Mouse (Mus musculus) MEL (cell line): Measurements from ENCODE around the gene Lipa. TPM values are rescaled to one million over a fixed set of nuclear protein-coding genes. Genes with fewer than 3 reads are reported as not detected.

ENCODE experiments used
- DNase-seq: peaks from one replicate; pipeline ENCODE4 v3.0.0; 2011; ENCODE audit warnings: low read depth, low spot score
- H3K27ac ChIP-seq: 2 replicates; pipeline ENCODE4 v1.5.1; 2012; ENCODE audit warnings: low read depth, mild to moderate bottlenecking, control low read depth, low read length, moderate library complexity; ENCODE audit not compliant: control insufficient read depth
- H3K27me3 ChIP-seq, 2 experiments: fragments of 150-350 bp in 1 of 2; sonication (generic) in 1 of 2; 2 replicates each; pipeline ENCODE4 v1.6.1; 2012; ENCODE audit warnings: low read length in 2 of 2, mild to moderate bottlenecking in 2 of 2, improper control_type of control experiment in 1 of 2, moderate library complexity in 1 of 2; ENCODE audit not compliant: insufficient read depth in 2 of 2, control insufficient read depth in 1 of 2
- H3K36me3 ChIP-seq, 2 experiments: 2 replicates each; pipeline ENCODE4 v1.6.1; 2012 to 2014; ENCODE audit warnings: low read length in 2 of 2, improper control_type of control experiment in 1 of 2, inconsistent platforms in 1 of 2, mild to moderate bottlenecking in 1 of 2; ENCODE audit not compliant: insufficient read depth in 2 of 2, control insufficient read depth in 1 of 2
- H3K4me1 ChIP-seq, 2 experiments: fragments of 150-350 bp in 1 of 2; sonication (generic) in 1 of 2; 2 replicates each; pipeline ENCODE4 v1.6.1; 2012; ENCODE audit warnings: low read length in 2 of 2, improper control_type of control experiment in 1 of 2, mild to moderate bottlenecking in 1 of 2; ENCODE audit not compliant: insufficient read depth in 2 of 2, control insufficient read depth in 1 of 2
- H3K4me3 ChIP-seq, 2 experiments: fragments of 150-350 bp in 1 of 2; sonication (generic) in 1 of 2; 2 replicates each; pipeline ENCODE4 v1.5.1; 2012; ENCODE audit warnings: low read depth in 2 of 2, low read length in 2 of 2, mild to moderate bottlenecking in 2 of 2, moderate library complexity in 2 of 2, control low read depth in 1 of 2, improper control_type of control experiment in 1 of 2; ENCODE audit not compliant: control insufficient read depth in 1 of 2, insufficient read depth in 1 of 2
- H3K79me2 ChIP-seq: 2 replicates; pipeline ENCODE4 v1.6.1; 2012; ENCODE audit warnings: mild to moderate bottlenecking, low read length, moderate library complexity; ENCODE audit not compliant: control insufficient read depth, poor library complexity, insufficient read depth
- H3K9ac ChIP-seq: 2 replicates; pipeline ENCODE4 v1.6.1; 2012; ENCODE audit warnings: low read depth, mild to moderate bottlenecking, control low read depth, low read length, moderate library complexity; ENCODE audit not compliant: control insufficient read depth, poor library complexity, severe bottlenecking
- H3K9me3 ChIP-seq: fragments of 150-350 bp; sonication (generic); replicated peaks from 2 replicates; pipeline ENCODE4 v1.6.1; 2012; ENCODE audit warnings: mild to moderate bottlenecking, low read length, improper control_type of control experiment, moderate library complexity; ENCODE audit not compliant: insufficient read depth
- BHLHE40 ChIP-seq: IDR thresholded peaks from 2 replicates; pipeline ENCODE4 v1.6.1; 2012; ENCODE audit warnings: low read depth, mild to moderate bottlenecking, inconsistent platforms, low read length, improper control_type of control experiment, borderline replicate concordance
- CHD1 ChIP-seq: IDR thresholded peaks from 2 replicates; pipeline ENCODE4 v1.6.1; 2012; ENCODE audit warnings: low read depth, mild to moderate bottlenecking, inconsistent platforms, low read length, improper control_type of control experiment
- CHD2 ChIP-seq: IDR thresholded peaks from 2 replicates; pipeline ENCODE4 v1.6.1; 2011; ENCODE audit warnings: low read length, improper control_type of control experiment
- ELF1 ChIP-seq: IDR thresholded peaks from 2 replicates; pipeline ENCODE4 v1.6.1; 2014; ENCODE audit warnings: low read depth, mild to moderate bottlenecking, inconsistent platforms, low read length, improper control_type of control experiment, moderate library complexity
- EP300 ChIP-seq, 2 experiments: IDR thresholded peaks; 2 replicates each; pipeline ENCODE4 v1.6.1; 2011; ENCODE audit warnings: improper control_type of control experiment in 2 of 2, low read length in 2 of 2, low read depth in 1 of 2, mild to moderate bottlenecking in 1 of 2
- ETS1 ChIP-seq: IDR thresholded peaks from 2 replicates; pipeline ENCODE4 v1.6.1; 2012; ENCODE audit warnings: low read depth, mild to moderate bottlenecking, inconsistent platforms, low read length, improper control_type of control experiment, moderate library complexity
- GABPA ChIP-seq: IDR thresholded peaks from 2 replicates; pipeline ENCODE4 v1.6.1; 2012; ENCODE audit warnings: low read depth, mild to moderate bottlenecking, inconsistent platforms, low read length, improper control_type of control experiment, moderate library complexity
- GATA1 ChIP-seq: IDR thresholded peaks from 2 replicates; pipeline ENCODE4 v1.6.1; 2011; ENCODE audit warnings: low read depth, low read length, improper control_type of control experiment
- HCFC1 ChIP-seq: IDR thresholded peaks from 2 replicates; pipeline ENCODE4 v1.6.1; 2012; ENCODE audit warnings: low read depth, mild to moderate bottlenecking, inconsistent platforms, low read length, improper control_type of control experiment, moderate library complexity
- MAFK ChIP-seq: IDR thresholded peaks from 2 replicates; pipeline ENCODE4 v1.6.1; 2011; ENCODE audit warnings: low read depth, mild to moderate bottlenecking, low read length, improper control_type of control experiment, borderline replicate concordance
- MAX ChIP-seq: IDR thresholded peaks from 2 replicates; pipeline ENCODE4 v1.6.1; 2011; ENCODE audit warnings: low read length, improper control_type of control experiment
- MAZ ChIP-seq: IDR thresholded peaks from 2 replicates; pipeline ENCODE4 v1.6.1; 2012; ENCODE audit warnings: low read depth, mild to moderate bottlenecking, inconsistent platforms, low read length, improper control_type of control experiment
- MEF2A ChIP-seq: IDR thresholded peaks from 2 replicates; pipeline ENCODE4 v1.6.1; 2014; ENCODE audit warnings: low read depth, mild to moderate bottlenecking, inconsistent platforms, low read length, improper control_type of control experiment; ENCODE audit not compliant: poor library complexity, insufficient replicate concordance, severe bottlenecking; ENCODE audit errors: extremely low read depth
- MXI1 ChIP-seq: IDR thresholded peaks from 2 replicates; pipeline ENCODE4 v1.6.1; 2011; ENCODE audit warnings: mild to moderate bottlenecking, low read depth, low read length, improper control_type of control experiment
- MYC ChIP-seq: IDR thresholded peaks from 2 replicates; pipeline ENCODE4 v1.6.1; 2011; ENCODE audit warnings: low read depth, mild to moderate bottlenecking, low read length, improper control_type of control experiment, moderate library complexity
- NELFE ChIP-seq: IDR thresholded peaks from 2 replicates; pipeline ENCODE4 v1.6.1; 2011; ENCODE audit warnings: low read depth, low read length, improper control_type of control experiment
- POLR2A ChIP-seq, 2 experiments: IDR thresholded peaks; 2 replicates each; pipeline ENCODE4 v1.6.1; 2011 to 2012; ENCODE audit warnings: low read length in 2 of 2, mild to moderate bottlenecking in 2 of 2, control low read depth in 1 of 2, improper control_type of control experiment in 1 of 2, low read depth in 1 of 2, moderate library complexity in 1 of 2; ENCODE audit not compliant: control insufficient read depth in 1 of 2, insufficient read depth in 1 of 2, poor library complexity in 1 of 2
- POLR2AphosphoS2 ChIP-seq: IDR thresholded peaks from 2 replicates; pipeline ENCODE4 v1.6.1; 2011; ENCODE audit warnings: low read length, improper control_type of control experiment
- RAD21 ChIP-seq: IDR thresholded peaks from 2 replicates; pipeline ENCODE4 v1.6.1; 2011; ENCODE audit warnings: mild to moderate bottlenecking, low read depth, low read length, improper control_type of control experiment
- RCOR1 ChIP-seq: IDR thresholded peaks from 2 replicates; pipeline ENCODE4 v1.6.1; 2012; ENCODE audit warnings: low read depth, mild to moderate bottlenecking, inconsistent platforms, low read length, improper control_type of control experiment
- SIN3A ChIP-seq: IDR thresholded peaks from 2 replicates; pipeline ENCODE4 v1.6.1; 2012; ENCODE audit warnings: low read length, improper control_type of control experiment, inconsistent platforms
- SMC3 ChIP-seq: IDR thresholded peaks from 2 replicates; pipeline ENCODE4 v1.6.1; 2011; ENCODE audit warnings: low read depth, low read length, improper control_type of control experiment
- TAL1 ChIP-seq: IDR thresholded peaks from 2 replicates; pipeline ENCODE4 v1.6.1; 2012; ENCODE audit warnings: mild to moderate bottlenecking, inconsistent platforms, low read length, moderate library complexity, mixed read lengths
- TBP ChIP-seq: IDR thresholded peaks from 2 replicates; pipeline ENCODE4 v1.8.0; 2011; ENCODE audit warnings: low read depth, low read length, improper control_type of control experiment
- TCF12 ChIP-seq: IDR thresholded peaks from 2 replicates; pipeline ENCODE4 v1.6.1; 2014; ENCODE audit warnings: low read depth, mild to moderate bottlenecking, inconsistent platforms, low read length, improper control_type of control experiment, moderate library complexity
- UBTF ChIP-seq: IDR thresholded peaks from 2 replicates; pipeline ENCODE4 v1.6.1; 2012; ENCODE audit warnings: low read depth, mild to moderate bottlenecking, inconsistent platforms, low read length, improper control_type of control experiment, moderate library complexity, borderline replicate concordance; ENCODE audit not compliant: insufficient read depth
- USF1 ChIP-seq: IDR thresholded peaks from 2 replicates; pipeline ENCODE4 v1.6.1; 2014; ENCODE audit warnings: low read depth, mild to moderate bottlenecking, inconsistent platforms, low read length, improper control_type of control experiment, moderate library complexity
- ZC3H11A ChIP-seq: IDR thresholded peaks from 2 replicates; pipeline ENCODE4 v1.6.1; 2012; ENCODE audit warnings: low read depth, mild to moderate bottlenecking, inconsistent platforms, low read length, improper control_type of control experiment
- polyA plus RNA-seq, 2 experiments: library from polyadenylated mRNA; stranded (reverse) in 1 of 2; unstranded in 1 of 2; fragments of >175 nt in 1 of 2; fragments of >200 nt in 1 of 2; gene quantifications; 2 replicates each; pipeline versions ENCODE4 v1.2.1 to v1.2.4; 2012; ENCODE audit warnings: low replicate concordance in 2 of 2, low read depth in 1 of 2; ENCODE audit not compliant: insufficient read length in 2 of 2, insufficient read depth in 1 of 2, missing spikeins in 1 of 2
- total RNA-seq: library from RNA; depleted of rRNA; stranded (reverse); fragments of 300-350 nt; gene quantifications from 2 replicates; pipeline ENCODE4 v1.2.3, GENCODE M21; 2012

Lipa gene
- total and polyA plus RNA-seq, 3 experiments, result 7.6 to 13.8 TPM; not detected in 1

- H3K4me3 ChIP-seq, result no peak overlapping the region
- no peak overlapping the region for H3K9ac ChIP-seq
- H3K9me3 ChIP-seq, result no peaks in the 10 kb centered on the region
- H3K79me2 ChIP-seq, result no peaks in the 10 kb centered on the region
- peaks cover 0 to 1% of the 10 kb centered on the region in 2 experiments; a peak in 1 of 4 replicates for H3K27me3 ChIP-seq
- DNase-seq, result no peak
- H3K36me3 ChIP-seq, result peaks cover 0 to 17% of the 10 kb centered on the region in 2 experiments; a peak in 2 of 4 replicates
- H3K4me1 ChIP-seq, result peaks cover 0 to 10% of the 10 kb centered on the region in 2 experiments; a peak in 2 of 4 replicates
- TF ChIP-seq RAD21 (no peak), CHD2 (no peak), MAX (no peak), MAFK (no peak), MEF2A (no peak), TBP (no peak), SMC3 (no peak), ELF1 (no peak), SIN3A (no peak), GATA1 (no peak), CHD1 (no peak), NELFE (no peak), UBTF (no peak), MXI1 (no peak), ZC3H11A (no peak), GABPA (no peak), POLR2AphosphoS2 (no peak), EP300 (IDR thresholded peaks at IDR 0.05; ENCODE audit: low read depth in 1 of 2, low read length in 2 of 2) (no peak), MYC (no peak)
- no peak overlapping the region for H3K27ac ChIP-seq
These were observed 39.0 kb upstream of the Lipa start for GRCm38 (mm10) chr19:34566178-34566784.

GRCm38 (mm10) chr19:34562556-34562955 is 35.3 kb upstream of the Lipa start:
- TF ChIP-seq HCFC1 (0 out of 2 replicates have a peak, but pooled peaks have one; percentile 57), RCOR1 (peak; percentile 69), MEF2A (no peak), ZC3H11A (no peak), UBTF (no peak), TCF12 (peak; percentile 65; the same call in 1 of the 2 replicates), MAX (peak; percentile 58; the same call in 1 of the 2 replicates), SMC3 (no peak), GATA1 (peak; percentile 84), GABPA (no peak), ETS1 (peak; percentile 67), TBP (0 out of 2 replicates have a peak, but pooled peaks have one; percentile 42), NELFE (no peak; the same call in 1 of the 2 replicates), RAD21 (no peak), ELF1 (peak; percentile 62; the same call in 1 of the 2 replicates), POLR2A (IDR thresholded peaks at IDR 0.05; ENCODE audit: control insufficient read depth in 1 of 2, insufficient read depth in 1 of 2, low read depth in 1 of 2, low read length in 2 of 2, poor library complexity in 1 of 2) (no peak), EP300 (IDR thresholded peaks at IDR 0.05; ENCODE audit: low read depth in 1 of 2, low read length in 2 of 2) (peak; percentile 80 to 82), USF1 (no peak), SIN3A (peak; percentile 63), MYC (0 out of 2 replicates have a peak, but pooled peaks have one; percentile 51), TAL1 (peak; percentile 63), BHLHE40 (peak; percentile 65; the same call in 1 of the 2 replicates), MXI1 (peak; percentile 43; the same call in 1 of the 2 replicates), MAZ (no peak)
- Histone ChIP-seq H3K27me3 (peaks cover 0 to under 1% of the 10 kb centered on the region in 2 experiments; a peak in 1 of 4 replicates), H3K27ac (peak overlapping the region; percentile 60), H3K4me1 (peaks cover 0 to 16% of the 10 kb centered on the region in 2 experiments; a peak in 2 of 4 replicates), H3K36me3 (peaks cover 0 to 20% of the 10 kb centered on the region in 2 experiments; a peak in 2 of 4 replicates), H3K4me3 (no peak overlapping the region), H3K9ac (no peak overlapping the region), H3K79me2 (no peaks in the 10 kb centered on the region), H3K9me3 (no peaks in the 10 kb centered on the region)
- DNase-seq, result peak; percentile 87
